Mouse (Mus musculus) frontal cortex, postnatal 36 days (tissue): ENCODE results near the gene Gm45062.

Source experiments
- DNase-seq, 2 experiments: peaks; one replicate each; pipeline ENCODE4 v3.0.0; 2022; ENCODE audit warnings: low spot score in 2 of 2

The Gm45062 gene

DNA sequence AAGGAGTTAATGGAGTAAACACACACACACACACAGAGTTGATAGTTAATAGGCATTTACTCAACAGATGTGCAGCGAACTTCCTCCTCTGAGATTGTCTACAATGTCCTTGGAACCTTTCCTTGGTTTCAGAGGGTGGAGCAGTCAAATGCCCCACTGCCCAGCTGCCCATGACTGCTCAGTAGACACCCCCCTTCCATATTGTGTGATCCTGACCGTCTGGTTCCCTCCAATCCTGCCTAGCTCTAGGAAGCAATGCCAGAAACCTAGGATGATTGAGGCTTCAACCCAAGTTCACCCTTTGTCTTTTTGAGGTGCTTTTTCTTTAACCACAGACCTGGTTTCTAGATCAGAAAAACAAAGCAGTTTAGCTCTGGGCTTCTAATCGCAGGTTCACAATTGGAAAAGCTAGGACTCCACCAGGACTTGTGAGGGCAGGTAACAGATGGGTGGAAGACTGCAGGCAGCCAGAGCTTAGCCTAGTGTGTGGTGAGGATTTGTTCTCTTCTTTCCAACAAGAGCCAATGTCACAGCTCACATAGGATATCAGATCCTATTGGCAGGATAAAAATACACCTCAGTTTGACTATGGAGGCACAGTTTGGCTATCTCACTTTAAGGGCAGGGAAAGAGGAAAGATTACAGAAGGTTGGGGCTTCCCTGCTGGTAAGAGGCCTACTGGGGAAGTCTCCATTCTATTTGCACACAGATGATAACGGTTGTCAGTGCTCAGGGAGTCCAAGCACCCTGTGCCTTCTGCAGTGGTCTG is 360.5 kb downstream of the Gm45062 start:
- no peak for DNase-seq

GRCm38 (mm10) chr6:8623045-8623444 is 363.8 kb downstream of the Gm45062 start:
- DNase-seq = no peak

DNA sequence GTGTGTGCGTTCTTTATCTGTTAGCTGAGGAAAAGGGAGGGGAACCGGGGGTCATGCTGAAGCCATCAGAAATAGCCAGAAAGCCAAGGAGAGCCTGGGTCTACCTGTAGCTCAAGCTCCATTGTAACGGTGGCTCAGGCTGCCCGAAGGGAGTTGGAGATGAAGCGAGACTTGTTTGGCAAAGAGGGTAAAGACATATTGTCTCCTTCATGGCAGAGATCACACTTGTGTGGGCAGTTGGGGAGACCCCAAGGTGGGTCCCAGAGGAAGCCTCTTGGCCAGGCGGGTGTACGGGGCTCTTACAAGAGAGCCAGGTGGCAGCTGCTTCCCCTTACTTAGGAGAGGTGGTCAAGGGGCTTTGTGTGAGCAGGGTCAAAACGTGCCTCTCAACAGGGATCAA is 369.0 kb downstream of the Gm45062 start:
- no peak for DNase-seq

- DNase-seq = no peak
Observed at GRCm38 (mm10) chr6:8628715-8629267, 369.5 kb downstream of the Gm45062 start.

DNA sequence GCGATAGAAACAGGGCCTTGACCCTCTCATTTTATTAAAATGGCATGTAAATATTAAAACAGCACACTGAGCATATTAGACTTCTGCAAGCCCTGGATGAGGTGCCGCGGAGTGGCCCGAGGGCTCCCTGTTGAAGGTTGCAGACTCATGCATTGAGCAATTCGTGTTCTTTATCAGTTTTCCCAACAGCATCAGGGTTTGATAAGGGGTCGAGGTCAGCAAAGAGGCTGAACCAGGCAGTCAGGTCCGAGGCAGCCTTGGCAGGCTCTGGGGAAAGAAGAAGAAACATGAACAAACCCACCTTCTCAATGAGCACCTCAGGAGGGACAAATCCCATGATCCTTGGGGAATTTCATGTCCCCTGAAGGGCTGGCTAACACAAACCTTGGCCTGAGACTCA is 371.3 kb downstream of the Gm45062 start:
- no peak for DNase-seq

DNA sequence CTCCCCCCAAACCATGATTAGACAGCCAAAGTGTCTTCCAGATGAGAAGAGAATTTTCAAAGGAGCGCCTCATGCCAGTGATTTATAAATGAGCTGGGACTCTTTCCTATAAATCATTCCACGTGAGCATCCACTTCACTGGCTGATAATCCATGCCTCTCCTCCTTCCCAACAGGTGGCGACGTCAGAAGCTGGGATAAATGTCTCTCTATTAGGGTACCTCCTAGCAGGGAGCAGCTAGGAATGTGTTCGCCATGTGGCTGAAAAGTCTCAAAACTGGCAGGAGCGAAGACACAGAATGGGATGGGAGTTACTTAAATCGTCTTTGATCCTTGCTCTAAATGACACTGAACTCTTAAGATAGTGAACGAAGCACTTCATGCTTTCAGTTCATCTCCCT is 372.1 kb downstream of the Gm45062 start:
- no peak for DNase-seq

GRCm38 (mm10) chr6:8631986-8632632 is 372.9 kb downstream of the Gm45062 start:
- no peak for DNase-seq

DNA sequence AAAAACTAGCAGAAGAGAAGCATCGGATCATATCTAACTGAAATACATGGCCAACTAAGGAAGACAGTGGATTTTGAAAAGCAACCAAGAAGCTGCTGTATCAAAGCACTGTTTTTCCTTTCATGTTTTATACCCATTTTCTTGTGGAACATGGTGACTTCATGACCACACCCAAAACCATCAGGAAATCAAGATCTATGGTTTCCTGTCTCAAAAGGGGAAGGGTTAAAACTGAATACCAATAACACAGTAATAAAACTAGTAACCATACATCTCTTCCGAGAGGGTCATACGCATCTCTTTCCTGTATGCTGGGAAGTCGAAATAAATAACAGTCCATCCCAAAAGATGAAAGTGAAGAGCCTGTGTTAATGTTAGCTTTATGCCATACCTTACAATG is 373.5 kb downstream of the Gm45062 start:
- no peak for DNase-seq

DNA sequence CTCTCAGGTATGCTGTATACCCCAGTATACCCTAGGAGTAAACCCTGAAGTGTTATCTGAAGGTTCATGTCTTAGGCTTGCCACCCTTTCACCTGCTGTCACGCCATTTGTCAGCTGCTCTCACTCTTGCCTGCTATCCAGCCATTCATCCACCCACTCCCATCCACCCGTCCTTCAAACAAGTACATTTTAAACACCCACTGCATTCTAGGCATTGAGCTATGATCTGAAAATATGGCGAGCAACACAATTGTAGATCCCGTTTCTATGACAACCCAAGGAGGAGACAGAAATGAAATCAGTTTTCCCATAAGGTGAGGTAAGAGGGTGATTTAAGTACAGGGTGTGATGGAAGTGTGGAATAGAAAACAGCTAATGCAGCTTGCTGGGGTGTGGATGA is 378.9 kb downstream of the Gm45062 start:
- DNase-seq = peak; percentile 51 to 59

DNA sequence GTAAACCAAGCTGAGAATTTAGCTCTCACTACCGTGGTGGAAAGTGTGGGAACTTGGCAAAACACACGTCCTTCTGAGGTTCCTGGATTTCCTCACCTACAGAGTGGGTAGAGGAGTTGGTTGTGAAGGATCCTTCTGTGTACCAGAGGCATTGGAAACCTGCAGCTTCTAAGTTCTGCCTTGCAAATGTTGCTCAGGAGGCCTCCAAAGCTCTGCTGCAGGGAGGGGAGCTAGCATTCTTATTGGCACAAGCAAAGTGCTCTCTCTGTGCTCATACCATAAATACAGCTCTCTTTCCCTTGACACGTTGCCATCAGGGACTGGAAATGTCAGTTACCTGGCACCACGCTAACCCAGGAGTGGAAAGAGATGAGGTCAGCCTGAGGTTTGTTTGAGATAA is 379.6 kb downstream of the Gm45062 start:
- peak; percentile 38 to 44 for DNase-seq

DNA sequence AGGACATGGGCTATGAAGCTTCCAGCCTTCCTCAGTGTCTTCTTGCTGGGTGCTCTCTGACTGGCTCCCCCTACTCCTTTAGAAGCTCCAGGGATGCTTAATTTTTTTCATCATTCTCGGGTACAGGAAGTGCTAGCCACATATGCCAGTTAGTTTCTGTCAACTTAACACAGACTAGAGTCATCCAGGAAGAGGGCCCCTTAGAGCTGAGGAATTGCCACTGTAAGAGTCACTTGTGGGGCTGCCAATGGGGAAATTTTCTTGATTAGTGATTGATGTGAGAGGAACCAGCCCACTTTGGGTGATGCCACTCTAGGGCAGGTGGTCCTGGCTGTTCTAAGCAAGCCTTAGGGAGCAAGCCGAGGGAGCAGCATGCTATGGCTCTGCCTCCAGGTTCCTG is 380.3 kb downstream of the Gm45062 start:
- no peak for DNase-seq

GRCm38 (mm10) chr6:8640863-8641262 is 381.6 kb downstream of the Gm45062 start:
- no peak for DNase-seq

DNA sequence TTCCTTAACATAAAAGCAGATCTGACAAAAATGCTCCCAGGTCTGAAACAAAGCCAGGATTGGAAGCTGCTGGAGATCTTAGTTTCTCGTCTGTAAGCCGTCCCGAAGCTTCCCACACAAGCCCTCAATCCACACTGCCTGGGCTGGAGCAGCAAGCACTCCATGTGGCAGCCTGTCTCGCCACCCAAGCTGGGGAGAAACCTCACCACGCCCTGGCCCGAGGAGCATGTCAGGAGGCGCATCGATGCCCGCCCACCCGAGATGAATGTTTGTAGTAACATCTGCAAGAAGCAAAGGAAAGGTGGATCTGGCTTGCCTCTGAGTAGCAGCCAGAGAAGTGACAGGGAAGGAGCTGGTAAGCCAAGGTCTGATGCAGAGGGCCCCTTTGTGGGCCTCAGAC is 385.5 kb downstream of the Gm45062 start:
- DNase-seq = peak; percentile 70 to 73

DNA sequence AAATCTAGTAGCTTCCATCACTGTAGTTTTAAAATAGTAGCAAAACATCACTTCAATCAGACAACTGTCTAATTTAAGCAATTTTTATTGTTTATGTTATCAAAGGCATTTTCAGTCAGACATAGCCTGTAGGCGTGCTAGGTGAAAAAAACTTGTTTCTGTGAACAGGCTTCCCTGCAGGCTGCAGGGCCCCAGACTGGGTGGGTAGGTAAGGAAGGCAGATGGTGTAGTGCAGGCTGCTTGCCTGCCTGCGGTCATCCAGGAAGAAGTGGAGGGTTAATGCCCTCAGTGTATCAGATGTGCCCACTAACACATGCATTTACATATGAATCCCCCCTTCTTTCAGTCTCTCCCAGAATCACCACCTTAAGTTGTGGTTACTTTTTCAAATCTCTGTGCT is 386.5 kb downstream of the Gm45062 start:
- no peak for DNase-seq
